Mouse (Mus musculus): ENCODE measurements around the gene Slfn2.

GRCm38 (mm10) chr11:83070321-83070970 is 5.5 kb downstream of the Slfn2 start:
- TF ChIP-seq MAFK (IDR thresholded peaks at IDR 0.05; ENCODE audit: insufficient read depth, low read depth, low read length): no peak
- TF ChIP-seq CHD2 (IDR thresholded peaks at IDR 0.05; ENCODE audit: low read depth, low read length): no peak

Measured in ES-E14 (cell line).